Mouse (Mus musculus) embryonic facial prominence, embryonic 10.5 days (tissue): ENCODE results near the gene C87436. TPM values are rescaled to one million over a fixed set of nuclear protein-coding genes. Genes with fewer than 3 reads are reported as not detected.
A peak's percentile ranks its signal among the peaks of the same experiment; 100 is the strongest.

Experiments used
- DNase-seq: peaks from one replicate; pipeline ENCODE4 v3.0.0-alpha.2; 2017; ENCODE audit warnings: low spot score
- H3K27ac ChIP-seq: fragments of 300-500 bp; sonication (generic); replicated peaks from 2 replicates; pipeline ENCODE4 v1.5.1; 2016; ENCODE audit warnings: mild to moderate bottlenecking
- H3K27me3 ChIP-seq: fragments of 300-500 bp; sonication (generic); replicated peaks from 2 replicates; pipeline ENCODE4 v1.6.1; 2016; ENCODE audit warnings: low read depth, mild to moderate bottlenecking; ENCODE audit not compliant: poor library complexity, severe bottlenecking
- H3K36me3 ChIP-seq: fragments of 300-500 bp; sonication (generic); replicated peaks from 2 replicates; pipeline ENCODE4 v1.6.1; 2016; ENCODE audit warnings: mild to moderate bottlenecking, moderate library complexity
- H3K4me1 ChIP-seq: fragments of 300-500 bp; sonication (generic); 2 replicates; pipeline ENCODE4 v1.6.1; 2016
- H3K4me3 ChIP-seq: fragments of 300-500 bp; sonication (generic); 2 replicates; pipeline ENCODE4 v1.5.1; 2016; ENCODE audit warnings: mild to moderate bottlenecking, moderate library complexity
- H3K9me3 ChIP-seq: fragments of 300-500 bp; sonication (generic); 2 replicates; pipeline ENCODE4 v1.6.1; 2016; ENCODE audit warnings: mild to moderate bottlenecking
- WGBS: fragments of 180-500 bp; shearing (Covaris S2); methylation state at CpG from one replicate; pipeline ENCODE4 v1.1.7; 2016; 5-methylcytosine and 5-hydroxymethylcytosine counted together
- polyA plus RNA-seq: library from polyadenylated mRNA; unstranded; fragments of >200 nt; fragmentation: Nextera tagmentation; extraction: Ambion mirVana; gene quantifications from 2 replicates; pipeline ENCODE4 v1.2.1, GENCODE M21; 2016

Gene C87436
- polyA plus RNA-seq, 1 experiment from 2014 or later, result 25.1 TPM

DNA sequence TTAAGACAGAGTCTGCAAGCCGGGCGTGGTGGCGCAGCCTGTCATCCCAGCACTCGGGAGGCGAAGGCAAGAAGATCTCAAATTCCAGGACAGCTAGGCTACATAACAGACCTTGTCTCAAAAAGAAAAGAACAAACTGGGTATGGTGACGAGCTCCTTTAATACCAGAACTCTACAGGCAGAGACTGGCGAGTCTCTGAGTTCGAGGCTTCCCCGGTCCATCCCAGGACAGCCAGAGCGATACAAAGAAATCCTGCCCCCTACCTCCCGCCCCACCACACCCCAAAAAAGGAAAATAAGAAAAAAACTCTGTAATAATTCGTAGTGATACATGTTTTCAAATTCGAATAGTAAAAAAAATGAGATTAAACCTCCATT is 934 bp downstream of the C87436 start:
- H3K4me1 ChIP-seq, result peaks cover 7% of the 10 kb centered on the region
- WGBS, result 5% methylated on average over 13 of the region's 13 CpGs

DNA sequence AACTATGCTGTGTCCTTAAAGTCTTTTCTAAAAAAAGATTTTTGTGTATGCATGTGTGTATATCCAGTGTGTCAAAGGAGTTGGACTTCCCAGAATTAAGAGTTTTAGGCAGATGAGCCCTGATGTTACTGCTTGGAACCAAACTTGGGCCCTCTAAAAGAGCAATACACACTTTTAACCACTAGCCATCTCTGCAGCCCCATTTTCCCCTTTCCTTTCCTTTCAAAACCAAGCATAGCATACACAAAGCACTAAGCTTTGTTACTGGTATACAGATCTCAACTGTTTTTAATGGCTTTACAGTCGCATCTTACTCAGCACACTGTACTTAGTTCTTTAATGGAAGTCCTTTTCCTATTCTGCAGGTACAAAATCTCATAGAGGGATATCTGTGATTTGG is 1.4 kb downstream of the C87436 start:
- peak overlapping the region; percentile 95 for H3K27ac ChIP-seq
- H3K4me1 ChIP-seq, result peaks cover 7% of the 10 kb centered on the region
- H3K36me3 ChIP-seq, result peaks cover 51% of the 10 kb centered on the region

More for the DNA sequence above, 934 bp downstream of the C87436 start:
- no peaks in the 10 kb centered on the region for H3K9me3 ChIP-seq
- H3K4me3 ChIP-seq, result peak overlapping the region; percentile 91
- H3K36me3 ChIP-seq, result peaks cover 51% of the 10 kb centered on the region
- no peak for DNase-seq
- H3K27ac ChIP-seq, result peak overlapping the region; percentile 95
- no peaks in the 10 kb centered on the region for H3K27me3 ChIP-seq

DNA sequence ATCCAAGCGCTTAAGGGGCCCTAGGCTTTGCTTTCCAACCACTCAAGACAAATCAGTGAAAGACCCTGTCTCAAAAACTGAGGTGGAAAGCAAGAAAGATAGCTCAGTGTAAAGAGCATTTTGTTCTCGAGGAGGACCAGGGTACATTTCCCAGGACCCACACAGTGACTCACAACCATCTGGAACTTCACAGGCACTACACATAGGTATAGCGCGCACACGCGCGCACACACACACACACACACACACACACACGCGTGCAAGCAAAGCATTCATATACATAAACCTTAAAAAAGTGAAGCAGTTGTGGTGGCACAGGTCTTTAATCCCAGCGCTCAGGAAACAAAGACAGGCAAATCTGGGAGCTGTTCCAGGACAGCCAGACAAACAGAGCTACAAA is 3.4 kb downstream of the C87436 start:
- Histone ChIP-seq H3K36me3 (peaks cover 51% of the 10 kb centered on the region), H3K9me3 (no peaks in the 10 kb centered on the region), H3K27ac (no peak overlapping the region), H3K27me3 (no peaks in the 10 kb centered on the region), H3K4me3 (no peak overlapping the region), H3K4me1 (peaks cover 7% of the 10 kb centered on the region)
- no peak for DNase-seq
- 96% methylated on average over 10 of the region's 10 CpGs for WGBS

More for the DNA sequence above, 1.4 kb downstream of the C87436 start:
- H3K27me3 ChIP-seq, result no peaks in the 10 kb centered on the region
- DNase-seq, result no peak
- no peaks in the 10 kb centered on the region for H3K9me3 ChIP-seq
- H3K4me3 ChIP-seq, result peak overlapping the region; percentile 91
- WGBS, result 91% methylated on average over 1 of the region's 1 CpGs

DNA sequence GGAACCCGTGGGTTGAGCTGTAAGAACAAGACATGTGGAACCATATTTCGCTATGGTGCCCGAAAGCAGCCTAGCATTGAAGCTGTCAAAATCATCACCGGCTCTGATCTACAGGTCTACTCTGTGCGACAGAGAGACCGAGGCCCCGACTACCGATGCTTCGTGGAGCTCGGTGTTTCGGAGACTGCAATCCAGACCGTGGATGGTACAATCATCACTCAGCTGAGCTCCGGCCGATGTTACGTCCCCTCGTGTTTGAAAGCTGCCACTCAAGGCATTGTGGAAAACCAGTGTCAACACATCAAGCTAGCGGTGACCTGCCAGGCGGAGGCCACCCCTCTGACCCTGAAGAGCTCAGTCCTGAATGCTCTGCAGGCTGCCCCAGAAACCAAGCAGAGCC is 7.4 kb downstream of the C87436 start:
- H3K4me1 ChIP-seq, result no peaks in the 10 kb centered on the region
- H3K27ac ChIP-seq, result no peak overlapping the region
- H3K27me3 ChIP-seq, result no peaks in the 10 kb centered on the region
- no peaks in the 10 kb centered on the region for H3K9me3 ChIP-seq
- no peak for DNase-seq
- H3K36me3 ChIP-seq, result peaks cover 86% of the 10 kb centered on the region
- WGBS, result 94% methylated on average over 18 of the region's 18 CpGs
- no peak overlapping the region for H3K4me3 ChIP-seq

DNA sequence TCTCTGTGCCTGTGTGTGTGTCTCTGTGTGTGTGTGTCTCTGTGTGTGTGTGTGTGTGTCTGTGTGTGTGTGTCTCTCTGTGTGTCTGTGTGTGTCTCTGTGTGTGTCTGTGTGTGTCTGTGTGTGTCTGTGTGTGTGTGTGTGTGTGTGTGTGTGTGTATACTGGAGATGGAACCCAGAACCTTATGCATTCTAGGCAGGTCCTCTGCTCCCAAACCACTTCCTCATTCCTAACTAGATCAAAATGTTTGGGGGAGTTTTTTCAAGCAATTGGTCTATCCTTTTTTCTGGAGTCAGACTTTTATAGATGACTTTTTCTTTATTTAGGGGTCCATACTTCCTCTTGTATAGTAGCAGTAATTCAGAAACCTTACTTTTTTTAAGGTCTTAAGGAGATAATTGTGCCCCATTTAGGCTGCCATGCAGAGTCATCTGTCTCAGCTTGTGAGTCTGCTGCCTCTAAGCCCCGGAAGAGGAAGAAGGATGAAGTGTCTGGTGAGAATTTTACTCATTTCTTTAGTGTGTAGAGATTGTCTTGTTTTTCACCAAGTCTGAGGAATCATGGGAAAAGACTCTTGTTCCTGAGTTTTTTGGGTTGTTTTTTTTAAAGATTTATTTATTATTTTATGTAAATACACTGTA is 8.9 kb downstream of the C87436 start:
- 77% methylated on average over 1 of the region's 1 CpGs for WGBS
- no peaks in the 10 kb centered on the region for H3K4me1 ChIP-seq
- no peak overlapping the region for H3K27ac ChIP-seq
- H3K36me3 ChIP-seq, result peaks cover 88% of the 10 kb centered on the region
- DNase-seq, result no peak
- H3K27me3 ChIP-seq, result no peaks in the 10 kb centered on the region
- no peak overlapping the region for H3K4me3 ChIP-seq
- no peaks in the 10 kb centered on the region for H3K9me3 ChIP-seq

DNA sequence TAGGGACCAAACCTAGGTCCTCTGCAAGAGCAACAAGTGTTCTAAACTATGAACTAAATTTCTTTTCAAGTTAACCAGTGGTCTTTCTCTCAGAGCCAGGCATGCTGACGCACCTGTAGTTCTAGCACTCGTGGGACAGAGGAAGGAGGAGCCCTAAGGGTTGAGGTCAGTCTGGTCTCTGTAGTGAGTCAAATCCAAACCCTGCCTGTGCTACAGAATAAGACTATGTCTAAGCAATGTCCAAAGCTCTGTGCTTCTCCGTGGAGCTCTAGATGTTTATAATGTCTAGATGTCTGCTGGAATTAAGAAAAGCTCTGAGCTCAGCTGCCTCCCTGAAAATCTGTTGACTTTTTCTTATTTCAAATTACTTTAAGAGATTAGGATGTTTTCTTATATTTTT is 18.6 kb downstream of the C87436 start:
- Histone ChIP-seq H3K27me3 (no peaks in the 10 kb centered on the region), H3K4me3 (no peak overlapping the region), H3K9me3 (no peaks in the 10 kb centered on the region), H3K36me3 (peaks cover 80% of the 10 kb centered on the region), H3K27ac (no peak overlapping the region), H3K4me1 (no peaks in the 10 kb centered on the region)
- 91% methylated on average over 3 of the region's 3 CpGs for WGBS
- DNase-seq, result no peak

DNA sequence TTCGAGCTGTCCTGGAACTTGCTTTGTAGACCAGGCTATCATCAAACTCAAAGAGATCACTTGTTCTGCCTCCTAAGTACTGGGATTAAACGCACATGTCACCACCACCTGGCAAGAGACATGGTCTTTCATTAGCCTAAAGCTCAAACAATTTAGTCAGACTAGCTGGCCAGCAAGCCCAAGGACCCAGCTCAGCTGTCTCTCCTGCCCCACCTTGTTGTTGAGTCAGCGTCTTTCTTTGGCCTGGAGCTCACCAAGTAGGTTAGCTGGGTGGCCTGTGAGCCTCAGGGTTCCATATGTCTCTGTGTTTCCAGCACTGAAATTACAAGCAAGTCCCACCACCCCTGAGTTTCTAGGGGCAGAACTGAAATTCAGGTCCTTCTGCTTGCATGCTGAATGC is 24.9 kb downstream of the C87436 start:
- Histone ChIP-seq H3K36me3 (peaks cover 81% of the 10 kb centered on the region), H3K9me3 (no peaks in the 10 kb centered on the region), H3K27ac (no peak overlapping the region), H3K4me1 (peaks cover 4% of the 10 kb centered on the region; the same call in 1 of the 2 replicates), H3K27me3 (no peaks in the 10 kb centered on the region), H3K4me3 (no peak overlapping the region)
- WGBS, result 94% methylated on average over 3 of the region's 3 CpGs
- no peak for DNase-seq

DNA sequence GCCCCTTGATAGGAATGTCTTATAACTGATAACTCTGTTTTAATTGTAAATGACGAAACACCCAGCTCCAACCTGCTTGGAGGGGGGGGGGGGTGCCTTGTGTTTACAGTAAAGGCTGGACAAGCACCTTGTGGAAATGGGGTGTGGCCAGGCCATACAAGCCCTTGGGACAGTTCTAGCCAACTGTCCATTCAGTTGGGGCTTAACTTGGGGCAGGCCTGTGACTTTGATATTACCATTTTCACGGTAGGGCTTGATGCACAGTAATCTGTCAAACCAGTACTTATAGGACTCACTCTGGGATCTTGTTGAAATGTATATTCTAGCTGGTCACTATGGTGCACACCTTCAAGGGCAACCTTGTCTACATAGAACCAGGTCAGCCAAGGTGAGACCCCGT is 33.1 kb downstream of the C87436 start:
- H3K27ac ChIP-seq, result peak overlapping the region; percentile 90
- peaks cover 43% of the 10 kb centered on the region for H3K36me3 ChIP-seq
- WGBS, result 91% methylated on average over 3 of the region's 3 CpGs
- H3K9me3 ChIP-seq, result no peaks in the 10 kb centered on the region
- peaks cover 30% of the 10 kb centered on the region for H3K4me1 ChIP-seq
- no peaks in the 10 kb centered on the region for H3K27me3 ChIP-seq
- peak overlapping the region; percentile 55 for H3K4me3 ChIP-seq
- no peak for DNase-seq

DNA sequence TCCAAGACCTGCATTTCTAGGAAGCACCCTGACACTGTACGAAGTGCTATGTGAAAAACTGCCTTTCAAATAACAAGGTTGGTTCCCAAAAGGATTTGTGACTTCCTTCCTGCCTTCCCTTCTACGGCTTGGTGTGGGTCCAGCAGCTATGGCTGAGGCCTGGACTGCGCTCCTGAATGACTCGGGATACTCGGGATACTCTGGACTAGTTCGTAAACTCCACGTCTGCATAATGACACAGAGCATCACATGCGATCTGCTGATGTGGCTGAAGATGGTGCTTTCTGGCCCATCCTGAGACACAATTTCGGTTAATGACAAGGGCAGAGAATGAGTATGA is 33.6 kb downstream of the C87436 start:
- Histone ChIP-seq H3K27ac (peak overlapping the region; percentile 90), H3K4me3 (peak overlapping the region; percentile 55), H3K36me3 (peaks cover 42% of the 10 kb centered on the region), H3K27me3 (no peaks in the 10 kb centered on the region), H3K9me3 (no peaks in the 10 kb centered on the region), H3K4me1 (peaks cover 29% of the 10 kb centered on the region)
- DNase-seq, result no peak
- 30% methylated on average over 9 of the region's 9 CpGs for WGBS

DNA sequence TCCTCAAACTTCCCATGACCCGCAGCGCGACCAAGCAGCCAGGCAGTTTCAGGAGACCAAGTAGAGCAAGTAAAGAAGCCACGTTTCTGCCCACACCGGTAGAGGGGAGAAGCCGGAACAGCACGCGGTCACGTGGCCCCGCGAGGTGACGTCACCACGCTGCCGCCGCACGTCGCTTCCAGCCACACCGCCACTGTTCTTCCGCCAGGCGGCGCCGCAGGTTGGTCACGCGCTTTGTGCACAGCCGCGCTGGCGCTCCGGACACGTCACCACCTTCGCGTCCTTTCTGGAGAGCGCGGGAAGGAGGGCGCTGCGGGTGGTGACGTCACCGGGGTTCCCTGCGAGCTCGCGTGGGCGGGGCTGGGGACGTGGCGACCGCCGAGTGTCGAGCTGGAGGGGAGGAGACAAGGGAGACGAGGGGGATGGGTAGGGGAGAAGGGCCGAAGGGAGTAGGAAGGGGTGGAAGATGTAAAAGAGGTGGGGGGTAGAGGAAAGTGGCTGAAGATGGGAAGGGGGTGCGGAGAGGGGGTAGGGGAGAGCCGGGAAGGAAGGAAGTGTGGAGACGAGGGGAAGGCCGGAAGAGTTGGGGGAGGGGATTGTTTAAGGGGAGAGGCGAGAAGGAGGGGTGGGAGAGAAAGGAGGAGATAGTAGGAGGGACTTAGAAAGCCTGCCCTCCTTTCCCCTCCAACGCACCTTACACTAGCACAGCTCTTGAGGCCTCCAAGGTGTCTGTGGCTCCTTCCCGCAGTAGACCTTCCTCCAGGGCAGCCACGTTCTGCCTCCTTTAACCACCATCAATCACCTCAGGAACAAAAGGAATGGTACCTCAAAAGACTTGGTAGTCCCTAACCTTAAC is 34.2 kb downstream of the C87436 start:
- under 1% methylated on average over 56 of the region's 56 CpGs for WGBS
- peak; percentile 100 for DNase-seq
- H3K4me3 ChIP-seq, result peak overlapping the region; percentile 55
- peaks cover 25% of the 10 kb centered on the region for H3K4me1 ChIP-seq
- H3K27me3 ChIP-seq, result no peaks in the 10 kb centered on the region
- H3K9me3 ChIP-seq, result no peaks in the 10 kb centered on the region
- peak overlapping the region; percentile 90 for H3K27ac ChIP-seq
- H3K36me3 ChIP-seq, result peaks cover 36% of the 10 kb centered on the region

DNA sequence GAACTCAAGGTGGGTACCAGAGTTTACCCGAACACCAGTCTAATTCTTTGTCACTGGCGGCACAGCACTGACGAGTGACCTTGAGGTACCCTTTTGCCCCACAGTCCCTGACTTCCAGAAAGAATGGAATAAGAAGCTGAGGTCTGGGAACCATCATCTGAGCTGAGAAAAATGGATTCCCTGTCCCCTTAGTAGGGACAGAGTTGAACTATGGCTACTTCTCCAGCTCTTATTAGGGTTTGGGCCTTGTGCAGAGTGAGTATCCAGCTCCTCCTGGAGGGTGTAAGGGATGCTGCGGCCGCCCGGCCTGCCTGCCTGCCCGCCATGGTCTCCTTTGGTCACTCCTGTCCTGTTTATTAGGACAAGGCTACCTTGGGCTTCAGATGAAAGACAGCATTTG is 34.9 kb downstream of the C87436 start:
- Histone ChIP-seq H3K4me3 (peak overlapping the region; percentile 55), H3K27me3 (no peaks in the 10 kb centered on the region), H3K4me1 (peaks cover 32% of the 10 kb centered on the region), H3K9me3 (no peaks in the 10 kb centered on the region), H3K36me3 (peaks cover 28% of the 10 kb centered on the region), H3K27ac (peak overlapping the region; percentile 90)
- WGBS, result 62% methylated on average over 7 of the region's 7 CpGs
- peak; percentile 49 for DNase-seq

DNA sequence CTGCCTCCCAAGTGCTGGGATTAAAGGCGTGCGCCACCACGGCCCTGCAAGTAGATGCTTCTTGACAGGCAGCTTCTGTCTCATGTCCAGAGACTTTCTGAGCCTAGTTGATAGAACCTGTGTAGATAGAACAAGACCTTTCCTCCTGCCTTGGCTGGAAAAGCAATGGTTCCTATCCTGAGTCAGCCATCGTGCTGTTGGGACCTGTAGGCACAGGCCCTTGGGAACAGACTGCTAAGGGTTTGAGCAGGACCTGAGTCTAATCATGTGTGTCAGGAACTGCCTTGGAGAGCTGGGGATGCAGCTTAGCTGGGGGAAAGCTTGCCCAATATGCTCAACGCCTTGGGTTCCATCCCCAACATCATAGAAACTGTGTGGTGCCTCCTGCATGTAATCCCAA is 35.9 kb downstream of the C87436 start:
- no peak for DNase-seq
- Histone ChIP-seq H3K4me1 (peaks cover 42% of the 10 kb centered on the region), H3K9me3 (no peaks in the 10 kb centered on the region), H3K4me3 (no peak overlapping the region), H3K27me3 (no peaks in the 10 kb centered on the region), H3K36me3 (peaks cover 18% of the 10 kb centered on the region), H3K27ac (no peak overlapping the region)
- 96% methylated on average over 5 of the region's 5 CpGs for WGBS

DNA sequence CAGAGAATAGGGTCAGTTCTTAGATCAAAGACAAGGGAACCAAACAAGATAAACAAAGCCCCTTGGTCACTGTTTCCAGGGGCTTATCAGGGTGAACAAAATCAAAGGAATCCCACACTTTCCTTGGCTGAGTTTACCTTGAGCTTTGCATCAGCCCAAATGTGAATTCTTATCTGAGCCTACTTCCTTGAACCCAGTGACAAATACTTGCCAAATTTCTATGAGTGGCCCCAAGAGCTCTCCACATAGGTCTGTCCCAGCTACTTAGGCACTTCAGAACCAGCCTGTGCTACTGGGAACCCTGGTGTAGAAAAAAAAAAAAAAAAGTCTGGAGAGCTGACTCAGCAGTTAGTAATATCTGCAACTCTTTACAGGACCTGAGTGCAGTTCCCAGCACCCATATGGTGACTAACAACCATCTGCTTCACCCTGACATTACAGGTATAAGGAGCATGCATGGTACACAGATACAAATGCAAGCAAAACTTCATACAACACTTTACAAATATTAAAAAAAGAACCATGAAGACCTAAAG is 36.5 kb downstream of the C87436 start:
- Histone ChIP-seq H3K36me3 (peaks cover 12% of the 10 kb centered on the region), H3K27ac (0 out of 2 replicates have a peak overlapping the region, but pooled peaks have one; percentile 64), H3K4me1 (peaks cover 48% of the 10 kb centered on the region), H3K9me3 (no peaks in the 10 kb centered on the region), H3K27me3 (no peaks in the 10 kb centered on the region), H3K4me3 (no peak overlapping the region)
- no peak for DNase-seq
